Mouse (Mus musculus): ENCODE results near the gene Hook2. TPM values are rescaled to one million over a fixed set of nuclear protein-coding genes. Genes with fewer than 3 reads are reported as not detected.

The Hook2 gene
- polyA plus RNA-seq, 1 experiment from 2014 or later, result 19.5 TPM

- Histone ChIP-seq H3K4me1 (peaks cover 71% of the 10 kb centered on the region), H3K36me3 (replicated peaks) (peaks cover 42% of the 10 kb centered on the region), H3K9me3 (no peaks in the 10 kb centered on the region), H3K4me3 (peak overlapping the region; percentile 73), H3K27me3 (replicated peaks; ENCODE audit: low read depth, poor library complexity, severe bottlenecking) (peaks cover 43% of the 10 kb centered on the region), H3K27ac (replicated peaks) (peak overlapping the region; percentile 80)
- 1% methylated on average over 61 of the region's 61 CpGs for WGBS
- peak; percentile 95 for DNase-seq (ENCODE audit: low spot score)
Observed at GRCm38 (mm10) chr8:84976031-84976762, 14.2 kb upstream of the Hook2 start.

GRCm38 (mm10) chr8:84976763-84977434 is 13.5 kb upstream of the Hook2 start:
- Histone ChIP-seq H3K9me3 (no peaks in the 10 kb centered on the region), H3K4me1 (peaks cover 72% of the 10 kb centered on the region), H3K27me3 (replicated peaks; ENCODE audit: low read depth, poor library complexity, severe bottlenecking) (peaks cover 46% of the 10 kb centered on the region), H3K4me3 (peak overlapping the region; percentile 73), H3K27ac (replicated peaks) (peak overlapping the region; percentile 80), H3K36me3 (replicated peaks) (peaks cover 35% of the 10 kb centered on the region)
- DNase-seq (ENCODE audit: low spot score), result no peak
- WGBS, result 2% methylated on average over 25 of the region's 25 CpGs

- DNase-seq (ENCODE audit: low spot score), result peak; percentile 73
- H3K27ac ChIP-seq (replicated peaks), result peak overlapping the region; percentile 78
- H3K36me3 ChIP-seq (replicated peaks), result peaks cover 28% of the 10 kb centered on the region
- no peaks in the 10 kb centered on the region for H3K9me3 ChIP-seq
- WGBS, result 1% methylated on average over 70 of the region's 70 CpGs
- peaks cover 54% of the 10 kb centered on the region for H3K27me3 ChIP-seq (replicated peaks; ENCODE audit: low read depth, poor library complexity, severe bottlenecking)
- peaks cover 80% of the 10 kb centered on the region for H3K4me1 ChIP-seq
- peak overlapping the region; percentile 73 for H3K4me3 ChIP-seq
Observed at GRCm38 (mm10) chr8:84977435-84978247, 12.8 kb upstream of the Hook2 start.

GRCm38 (mm10) chr8:84978248-84978940 is 12.0 kb upstream of the Hook2 start, which contains the start of gene Junb:
TSS of gene Junb (minus strand) at chr8:84978718.
- H3K4me3 ChIP-seq, result peak within 1 kb of the TSS; percentile 73
- WGBS, result under 1% methylated on average over 63 of the region's 63 CpGs
- H3K9me3 ChIP-seq, result no peaks in the 10 kb centered on the region
- peak; percentile 89 for DNase-seq (ENCODE audit: low spot score)
- peaks cover 20% of the 10 kb centered on the region for H3K36me3 ChIP-seq (replicated peaks)
- peaks cover 82% of the 10 kb centered on the region for H3K4me1 ChIP-seq
- H3K27me3 ChIP-seq (replicated peaks; ENCODE audit: low read depth, poor library complexity, severe bottlenecking), result peaks cover 56% of the 10 kb centered on the region
- H3K27ac ChIP-seq (replicated peaks), result peak within 1 kb of the TSS; percentile 78

GRCm38 (mm10) chr8:84979599-84980421 is 10.6 kb upstream of the Hook2 start:
- Histone ChIP-seq H3K27me3 (replicated peaks; ENCODE audit: low read depth, poor library complexity, severe bottlenecking) (peaks cover 59% of the 10 kb centered on the region), H3K27ac (replicated peaks) (peak overlapping the region; percentile 69), H3K4me1 (peaks cover 95% of the 10 kb centered on the region), H3K9me3 (no peaks in the 10 kb centered on the region), H3K36me3 (replicated peaks) (peaks cover 6% of the 10 kb centered on the region), H3K4me3 (peak overlapping the region; percentile 73)
- 2% methylated on average over 42 of the region's 42 CpGs for WGBS
- peak; percentile 90 for DNase-seq (ENCODE audit: low spot score)

- Histone ChIP-seq H3K36me3 (replicated peaks) (no peaks in the 10 kb centered on the region), H3K4me1 (peaks cover 95% of the 10 kb centered on the region), H3K27ac (replicated peaks) (peak overlapping the region; percentile 69), H3K27me3 (replicated peaks; ENCODE audit: low read depth, poor library complexity, severe bottlenecking) (peaks cover 62% of the 10 kb centered on the region), H3K4me3 (peak overlapping the region; percentile 73), H3K9me3 (no peaks in the 10 kb centered on the region)
- DNase-seq (ENCODE audit: low spot score), result peak; percentile 30
- 28% methylated on average over 11 of the region's 11 CpGs for WGBS
Observed at GRCm38 (mm10) chr8:84980622-84981358, 9.6 kb upstream of the Hook2 start.

GRCm38 (mm10) chr8:84981644-84982498 is 8.5 kb upstream of the Hook2 start:
- DNase-seq (ENCODE audit: low spot score), result no peak
- peaks cover 92% of the 10 kb centered on the region for H3K4me1 ChIP-seq
- peak overlapping the region; percentile 69 for H3K27ac ChIP-seq (replicated peaks)
- H3K36me3 ChIP-seq (replicated peaks), result no peaks in the 10 kb centered on the region
- no peaks in the 10 kb centered on the region for H3K9me3 ChIP-seq
- H3K27me3 ChIP-seq (replicated peaks; ENCODE audit: low read depth, poor library complexity, severe bottlenecking), result peaks cover 72% of the 10 kb centered on the region
- H3K4me3 ChIP-seq, result peak overlapping the region; percentile 25; the same call in 1 of the 2 replicates
- 75% methylated on average over 15 of the region's 15 CpGs for WGBS

GRCm38 (mm10) chr8:84982499-84983011 is 7.8 kb upstream of the Hook2 start:
- Histone ChIP-seq H3K27ac (replicated peaks) (peak overlapping the region; percentile 30; the same call in 1 of the 2 replicates), H3K27me3 (replicated peaks; ENCODE audit: low read depth, poor library complexity, severe bottlenecking) (peaks cover 72% of the 10 kb centered on the region), H3K4me3 (no peak overlapping the region), H3K36me3 (replicated peaks) (no peaks in the 10 kb centered on the region), H3K9me3 (no peaks in the 10 kb centered on the region), H3K4me1 (peaks cover 85% of the 10 kb centered on the region)
- 72% methylated on average over 3 of the region's 3 CpGs for WGBS
- no peak for DNase-seq (ENCODE audit: low spot score)

GRCm38 (mm10) chr8:84984294-84985048 is 5.9 kb upstream of the Hook2 start:
- Histone ChIP-seq H3K4me1 (peaks cover 72% of the 10 kb centered on the region), H3K27ac (replicated peaks) (peak overlapping the region; percentile 85), H3K36me3 (replicated peaks) (no peaks in the 10 kb centered on the region), H3K4me3 (peak overlapping the region; percentile 71), H3K9me3 (no peaks in the 10 kb centered on the region), H3K27me3 (replicated peaks; ENCODE audit: low read depth, poor library complexity, severe bottlenecking) (peaks cover 61% of the 10 kb centered on the region)
- DNase-seq (ENCODE audit: low spot score), result peak; percentile 42
- 3% methylated on average over 16 of the region's 16 CpGs for WGBS
